Mouse (Mus musculus) G1E (cell line): ENCODE data around the gene Pa2g4. TPM values are rescaled to one million over a fixed set of nuclear protein-coding genes. Genes with fewer than 3 reads are reported as not detected.

Experiments
- ATAC-seq: 2 replicates; pipeline ENCODE4 v1.8.0; 2016; ENCODE audit warnings: mild to moderate bottlenecking; ENCODE audit not compliant: insufficient number of reproducible peaks, poor library complexity, low FRiP score, severe bottlenecking; ENCODE audit errors: extremely low read depth
- DNase-seq: peaks from one replicate; pipeline ENCODE4 v3.0.0; 2012; ENCODE audit warnings: low spot score
- H3K27me3 ChIP-seq: 2 replicates; pipeline ENCODE4 v1.6.1; 2012; ENCODE audit warnings: mild to moderate bottlenecking, low read length, inconsistent platforms; ENCODE audit not compliant: insufficient read depth
- H3K36me3 ChIP-seq: replicated peaks from 2 replicates; pipeline ENCODE3; 2012; ENCODE audit warnings: mild to moderate bottlenecking, inconsistent platforms
- H3K4me1 ChIP-seq: 2 replicates; pipeline ENCODE4 v1.6.1; 2012; ENCODE audit warnings: low read depth, low read length, inconsistent platforms, mixed read lengths; ENCODE audit not compliant: insufficient read depth
- H3K4me3 ChIP-seq: 2 replicates; pipeline ENCODE4 v1.5.1; 2012; ENCODE audit warnings: low read depth, mild to moderate bottlenecking, inconsistent platforms, low read length, moderate library complexity, mixed read lengths
- H3K9me3 ChIP-seq: replicated peaks from 2 replicates; pipeline ENCODE4 v1.6.1; 2012; ENCODE audit warnings: inconsistent platforms
- CTCF ChIP-seq: IDR thresholded peaks from 2 replicates; pipeline ENCODE4 v1.5.1; 2012; ENCODE audit warnings: low read depth, low read length, inconsistent platforms, mixed read lengths
- GATA1 ChIP-seq: IDR thresholded peaks from 2 replicates; pipeline ENCODE4 v1.6.1; 2012; ENCODE audit warnings: borderline replicate concordance, low read length, inconsistent platforms, mixed read lengths
- GATA2 ChIP-seq: IDR thresholded peaks from 2 replicates; pipeline ENCODE4 v1.6.1; 2012; ENCODE audit warnings: low read depth, low read length, inconsistent platforms, borderline replicate concordance
- POLR2AphosphoS5 ChIP-seq: IDR thresholded peaks from 2 replicates; pipeline ENCODE4 v1.6.1; 2012; ENCODE audit warnings: low read depth, low read length, inconsistent platforms; ENCODE audit not compliant: insufficient replicate concordance
- TAL1 ChIP-seq: conservative IDR thresholded peaks from 2 replicates; pipeline ENCODE4 v1.6.1; 2012; ENCODE audit warnings: low read depth, low read length, inconsistent platforms, mixed read lengths
- polyA plus RNA-seq: library from polyadenylated mRNA; stranded (reverse); fragments of >175 nt; gene quantifications from 2 replicates; pipeline ENCODE4 v1.2.3, GENCODE M21; 2012
- total RNA-seq, 2 experiments: library from RNA; stranded (forward) in 1 of 2; stranded (reverse) in 1 of 2; fragments of 200-1000 nt in 1 of 2; fragments of >200 nt in 1 of 2; fragmentation: Nextera tagmentation in 1 of 2; gene quantifications; 2 replicates each; pipeline ENCODE4 v1.2.3; 2014 to 2017

The Pa2g4 gene
- total and polyA plus RNA-seq, 3 experiments: 245 to 692 (median 659) TPM

DNA sequence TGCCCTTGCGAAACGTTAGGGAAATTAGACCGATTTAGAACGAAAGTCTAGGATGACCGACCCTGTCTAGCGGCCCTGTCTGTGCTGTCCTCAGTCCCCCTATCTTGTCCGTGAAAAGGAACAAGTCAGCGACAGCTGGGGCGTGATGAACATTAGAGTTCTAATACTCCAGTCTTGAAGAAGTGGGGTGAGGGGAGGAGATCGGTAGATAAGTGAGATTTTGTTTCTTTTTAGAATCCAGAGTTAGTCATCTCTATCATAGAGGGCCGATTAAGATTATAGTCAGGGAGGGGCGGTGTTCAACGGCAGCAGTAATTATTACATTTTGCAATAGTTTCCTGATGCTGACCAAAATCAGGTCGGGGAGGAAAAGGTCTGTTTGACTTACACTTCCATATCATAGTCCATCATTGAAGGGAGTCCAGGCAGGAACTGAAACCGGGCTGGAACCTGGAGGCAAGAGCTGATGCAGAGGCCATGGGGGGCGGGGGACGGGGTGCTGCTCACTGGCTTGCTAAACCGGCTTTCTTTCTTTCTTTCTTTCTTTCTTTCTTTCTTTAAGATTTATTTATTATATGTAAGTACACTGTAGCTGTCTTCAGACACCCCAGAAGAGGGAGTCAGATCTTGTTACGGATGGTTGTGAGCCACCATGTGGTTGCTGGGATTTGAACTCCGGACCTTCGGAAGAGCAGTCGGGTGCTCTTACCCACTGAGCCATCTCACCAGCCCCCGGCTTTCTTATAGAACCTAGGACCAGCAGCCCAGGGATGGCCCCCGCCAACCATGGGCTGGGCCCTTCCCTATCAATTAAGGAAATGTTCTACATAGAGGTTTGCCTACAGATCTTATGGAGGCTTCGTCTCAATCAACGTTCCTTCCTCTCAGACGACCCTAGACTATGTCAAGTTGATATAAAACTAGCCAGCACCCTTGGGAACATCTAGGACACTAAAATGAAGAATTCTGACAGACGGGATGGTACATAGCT is 39.1 kb downstream of the Pa2g4 start:
- Histone ChIP-seq H3K4me1 (peaks cover 35% of the 10 kb centered on the region), H3K9me3 (no peaks in the 10 kb centered on the region), H3K27me3 (peaks cover 10% of the 10 kb centered on the region; the same call in 1 of the 2 replicates), H3K4me3 (peak overlapping the region; percentile 91), H3K36me3 (peaks cover 23% of the 10 kb centered on the region)
- DNase-seq (no peak), ATAC-seq (no peak)
- TF ChIP-seq GATA1: no peak
- no peak for TF ChIP-seq POLR2AphosphoS5
- TF ChIP-seq TAL1: no peak
- TF ChIP-seq GATA2: no peak
- no peak for TF ChIP-seq CTCF

- Histone ChIP-seq H3K9me3 (no peaks in the 10 kb centered on the region), H3K4me1 (peaks cover 35% of the 10 kb centered on the region), H3K36me3 (peaks cover 32% of the 10 kb centered on the region), H3K27me3 (peaks cover 5% of the 10 kb centered on the region; the same call in 1 of the 2 replicates), H3K4me3 (peak within 1 kb of the TSS; percentile 91)
- TF ChIP-seq GATA1: no peak
- TF ChIP-seq CTCF: no peak
- no peak for TF ChIP-seq TAL1
- TF ChIP-seq POLR2AphosphoS5: no peak
- TF ChIP-seq GATA2: no peak
- ATAC-seq: peak; percentile 93
- peak; percentile 89 for DNase-seq
These were observed 40.0 kb downstream of the Pa2g4 start, which contains the start of gene Esyt1 for GRCm38 (mm10) chr10:128525671-128526308. Gene Esyt1 (minus strand): TSS chr10:128525871.

GRCm38 (mm10) chr10:128524732-128525662 is 40.8 kb downstream of the Pa2g4 start:
- TF ChIP-seq CTCF (no peak), TAL1 (no peak), GATA2 (no peak), POLR2AphosphoS5 (no peak), GATA1 (no peak)
- DNase-seq (peak; percentile 50), ATAC-seq (peak; percentile 5)
- Histone ChIP-seq H3K9me3 (no peaks in the 10 kb centered on the region), H3K36me3 (peaks cover 40% of the 10 kb centered on the region), H3K4me1 (peaks cover 35% of the 10 kb centered on the region), H3K27me3 (no peaks in the 10 kb centered on the region), H3K4me3 (peak overlapping the region; percentile 91)

- Histone ChIP-seq H3K27me3 (no peaks in the 10 kb centered on the region), H3K4me3 (peak overlapping the region; percentile 91), H3K36me3 (peaks cover 48% of the 10 kb centered on the region), H3K9me3 (no peaks in the 10 kb centered on the region), H3K4me1 (peaks cover 39% of the 10 kb centered on the region)
- DNase-seq: no peak
- TF ChIP-seq CTCF (no peak), POLR2AphosphoS5 (no peak), TAL1 (no peak), GATA2 (no peak), GATA1 (no peak)
- no peak for ATAC-seq
These were observed 41.6 kb downstream of the Pa2g4 start for GRCm38 (mm10) chr10:128524111-128524731.

- Histone ChIP-seq H3K9me3 (no peaks in the 10 kb centered on the region), H3K4me3 (no peak overlapping the region), H3K4me1 (peaks cover 45% of the 10 kb centered on the region), H3K36me3 (peaks cover 64% of the 10 kb centered on the region), H3K27me3 (no peaks in the 10 kb centered on the region)
- TF ChIP-seq TAL1: no peak
- no peak for TF ChIP-seq GATA2
- no peak for TF ChIP-seq CTCF
- no peak for TF ChIP-seq POLR2AphosphoS5
- ATAC-seq (no peak), DNase-seq (no peak)
These were observed 43.4 kb downstream of the Pa2g4 start for GRCm38 (mm10) chr10:128522351-128522750.
